In genomic region chr16:17232794-17233701, GRCm38 (mm10) we compare ENCODE assay signal across 8 mouse cellular contexts. TPM values are rescaled to one million over a fixed set of nuclear protein-coding genes. Genes with fewer than 3 reads are reported as not detected.
DNase-seq lines count a peak whose midpoint lies in the region; ATAC-seq and TF ChIP-seq lines count a peak whose summit lies in the region.

Hic2 (plus strand) TSS chr16:17233572.

- peak; percentile 99 for ATAC-seq in kidney, embryonic 14.5 days (ENCODE audit: low FRiP score, low TSS enrichment)
- ATAC-seq in limb, embryonic 14.5 days (ENCODE audit: low FRiP score, low read depth), result peak; percentile 96
- peak; percentile 96 for ATAC-seq in midbrain, embryonic 16.5 days

- H3K27ac ChIP-seq in bone marrow macrophage, adult 2 months (ENCODE audit: insufficient read depth, low read depth, low read length), result peak within 1 kb of the TSS; percentile 26; the same call in 1 of the 2 replicates
- H3K27ac ChIP-seq in embryonic fibroblast, embryonic 13.5 days (ENCODE audit: insufficient read depth, low read length), result no peak within 1 kb of the TSS
- H3K27ac ChIP-seq in heart, embryonic 10.5 days, result peak within 1 kb of the TSS; percentile 98
- H3K27ac ChIP-seq in kidney, embryonic 14.5 days (ENCODE audit: low read depth, low read length), result peak within 1 kb of the TSS; percentile 86
- H3K27ac ChIP-seq in limb, embryonic 14.5 days (replicated peaks; ENCODE audit: low read depth, low read length), result peak within 1 kb of the TSS; percentile 89
- peak within 1 kb of the TSS; percentile 92 for H3K27ac ChIP-seq in midbrain, embryonic 16.5 days (ENCODE audit: low read length)
- no peak within 1 kb of the TSS; the same call in 1 of the 2 replicates for H3K27ac ChIP-seq in spleen, adult 2 months (ENCODE audit: insufficient read depth, low read length)

- peak within 1 kb of the TSS; percentile 85 for H3K9ac ChIP-seq in kidney, embryonic 14.5 days (ENCODE audit: low read depth, low read length)
- H3K9ac ChIP-seq in limb, embryonic 14.5 days (ENCODE audit: low read depth, low read length, severe bottlenecking), result peak within 1 kb of the TSS; percentile 85
- peak within 1 kb of the TSS; percentile 95 for H3K9ac ChIP-seq in midbrain, embryonic 16.5 days (ENCODE audit: low read depth, low read length)

- no peaks in the 10 kb centered on the region for H3K36me3 ChIP-seq in heart, embryonic 10.5 days
- H3K36me3 ChIP-seq in kidney, embryonic 14.5 days (ENCODE audit: control insufficient read depth, insufficient read depth, low read length), result no peaks in the 10 kb centered on the region
- H3K36me3 ChIP-seq in limb, embryonic 14.5 days (ENCODE audit: control insufficient read depth, insufficient read depth, low read length), result no peaks in the 10 kb centered on the region
- no peaks in the 10 kb centered on the region for H3K36me3 ChIP-seq in midbrain, embryonic 16.5 days (ENCODE audit: control insufficient read depth, insufficient read depth, low read length)
- no peaks in the 10 kb centered on the region for H3K36me3 ChIP-seq in spleen, adult 2 months (ENCODE audit: control insufficient read depth, insufficient read depth, low read length)

- no peak for TF ChIP-seq POLR2A in bone marrow macrophage, adult 2 months (IDR thresholded peaks at IDR 0.05; ENCODE audit: borderline replicate concordance, low read depth, low read length)
- TF ChIP-seq POLR2A in embryonic fibroblast, embryonic 13.5 days (IDR thresholded peaks at IDR 0.05; ENCODE audit: low read depth, low read length), result peak; percentile 73
- 0 out of 2 replicates have a peak, but pooled peaks have one; percentile 84 for TF ChIP-seq POLR2A in limb, embryonic 14.5 days (IDR thresholded peaks at IDR 0.05; ENCODE audit: borderline replicate concordance, extremely low read depth, insufficient read depth, insufficient read length)
- TF ChIP-seq POLR2A in spleen, adult 2 months (IDR thresholded peaks at IDR 0.05; ENCODE audit: low read depth, low read length), result no peak; the same call in 1 of the 2 replicates

- under 1% methylated on average over 59 of the region's 59 CpGs for WGBS in heart, embryonic 10.5 days
- WGBS in kidney, embryonic 14.5 days, result under 1% methylated on average over 59 of the region's 59 CpGs
- WGBS in limb, embryonic 14.5 days, result 3% methylated on average over 50 of the region's 59 CpGs
- under 1% methylated on average over 58 of the region's 59 CpGs for WGBS in midbrain, embryonic 16.5 days
- WGBS in spleen, adult 2 months, result 11% methylated on average over 47 of the region's 59 CpGs

- DNase-seq in B cell, adult 2 months, result peak; percentile 92
- DNase-seq in heart, embryonic 10.5 days (ENCODE audit: low spot score), result peak; percentile 98
- peak; percentile 94 for DNase-seq in limb, embryonic 14.5 days (ENCODE audit: low spot score)
- peak; percentile 70 to 89 for DNase-seq in spleen, adult 2 months (ENCODE audit: low read depth in 1 of 2, low spot score in 2 of 2)

- no peaks in the 10 kb centered on the region for H3K9me3 ChIP-seq in heart, embryonic 10.5 days
- H3K9me3 ChIP-seq in kidney, embryonic 14.5 days (ENCODE audit: control insufficient read depth, low read length), result no peaks in the 10 kb centered on the region
- no peaks in the 10 kb centered on the region for H3K9me3 ChIP-seq in limb, embryonic 14.5 days (ENCODE audit: control insufficient read depth, low read length)
- no peaks in the 10 kb centered on the region for H3K9me3 ChIP-seq in midbrain, embryonic 16.5 days (replicated peaks; ENCODE audit: control insufficient read depth, low read length, poor library complexity, severe bottlenecking)

- TF ChIP-seq CTCF in bone marrow macrophage, adult 2 months (IDR thresholded peaks at IDR 0.05; ENCODE audit: low read depth, low read length), result no peak
- no peak for TF ChIP-seq CTCF in embryonic fibroblast, embryonic 13.5 days (IDR thresholded peaks at IDR 0.05; ENCODE audit: borderline replicate concordance, insufficient read depth, low read length)
- no peak for TF ChIP-seq CTCF in spleen, adult 2 months (IDR thresholded peaks at IDR 0.05; ENCODE audit: extremely low read depth, insufficient read depth, insufficient read length, insufficient replicate concordance)

- peaks cover 17% of the 10 kb centered on the region for H3K4me1 ChIP-seq in bone marrow macrophage, adult 2 months (ENCODE audit: control insufficient read depth, insufficient read depth, low read length)
- peaks cover 14% of the 10 kb centered on the region for H3K4me1 ChIP-seq in embryonic fibroblast, embryonic 13.5 days (ENCODE audit: control insufficient read depth, insufficient read depth, low read length)
- H3K4me1 ChIP-seq in heart, embryonic 10.5 days, result peaks cover 41% of the 10 kb centered on the region
- H3K4me1 ChIP-seq in kidney, embryonic 14.5 days (ENCODE audit: control insufficient read depth, insufficient read depth, low read length), result peaks cover 16% of the 10 kb centered on the region
- peaks cover 25% of the 10 kb centered on the region for H3K4me1 ChIP-seq in limb, embryonic 14.5 days (ENCODE audit: control insufficient read depth, insufficient read depth, low read length)
- H3K4me1 ChIP-seq in midbrain, embryonic 16.5 days (ENCODE audit: control insufficient read depth, insufficient read depth, low read length), result peaks cover 32% of the 10 kb centered on the region
- H3K4me1 ChIP-seq in spleen, adult 2 months (ENCODE audit: control insufficient read depth, insufficient read depth, insufficient read length), result no peaks in the 10 kb centered on the region; the same call in 1 of the 2 replicates

- no peaks in the 10 kb centered on the region for H3K27me3 ChIP-seq in heart, embryonic 10.5 days (ENCODE audit: insufficient read depth, poor library complexity, severe bottlenecking)
- no peaks in the 10 kb centered on the region for H3K27me3 ChIP-seq in kidney, embryonic 14.5 days (ENCODE audit: control insufficient read depth, insufficient read depth, low read length)
- H3K27me3 ChIP-seq in limb, embryonic 14.5 days (ENCODE audit: control insufficient read depth, insufficient read depth, low read length), result no peaks in the 10 kb centered on the region
- no peaks in the 10 kb centered on the region; the same call in 1 of the 2 replicates for H3K27me3 ChIP-seq in midbrain, embryonic 16.5 days (ENCODE audit: control insufficient read depth, insufficient read depth, low read depth, low read length)
- H3K27me3 ChIP-seq in spleen, adult 2 months (ENCODE audit: control insufficient read depth, insufficient read depth, low read length), result no peaks in the 10 kb centered on the region

- H3K4me3 ChIP-seq in bone marrow macrophage, adult 2 months (ENCODE audit: insufficient read depth, low read length), result peak within 1 kb of the TSS; percentile 69
- peak within 1 kb of the TSS; percentile 71 for H3K4me3 ChIP-seq in embryonic fibroblast, embryonic 13.5 days (ENCODE audit: insufficient read depth, low read length)
- H3K4me3 ChIP-seq in heart, embryonic 10.5 days, result peak within 1 kb of the TSS; percentile 93
- peak within 1 kb of the TSS; percentile 87 for H3K4me3 ChIP-seq in kidney, embryonic 14.5 days (ENCODE audit: low read length)
- peak within 1 kb of the TSS; percentile 74 for H3K4me3 ChIP-seq in limb, embryonic 14.5 days (replicated peaks; ENCODE audit: low read length)
- H3K4me3 ChIP-seq in midbrain, embryonic 16.5 days (ENCODE audit: low read depth, low read length), result peak within 1 kb of the TSS; percentile 93
- H3K4me3 ChIP-seq in spleen, adult 2 months (ENCODE audit: extremely low read depth, insufficient read depth, insufficient read length), result peak within 1 kb of the TSS; percentile 87

- H3K4me2 ChIP-seq in kidney, embryonic 14.5 days (replicated peaks; ENCODE audit: low read depth, low read length), result peak within 1 kb of the TSS; percentile 95
- peak within 1 kb of the TSS; percentile 71 for H3K4me2 ChIP-seq in limb, embryonic 14.5 days (replicated peaks; ENCODE audit: low read depth, low read length, severe bottlenecking)
- H3K4me2 ChIP-seq in midbrain, embryonic 16.5 days (ENCODE audit: low read length), result peak within 1 kb of the TSS; percentile 88

RNA-seq across cellular contexts. Expression of gene Hic2, which starts in this region (rescaled TPM):
- polyA plus RNA-seq in bone marrow macrophage, adult 2 months (2012; ENCODE audit: insufficient read depth, insufficient read length, missing spikeins), result 1.9 and 2.0 TPM in 2 replicates
- polyA plus RNA-seq in embryonic fibroblast, embryonic 13.5 days (2011; ENCODE audit: insufficient read length, low read depth, missing spikeins), result 1.5 and 2.8 TPM in 2 replicates
- 8.6 and 10.6 TPM in 2 replicates for polyA plus RNA-seq in heart, embryonic 10.5 days (2016; fragmentation: Nextera tagmentation; extraction: Ambion mirVana)
- 4.0 and 4.3 TPM in 2 replicates for polyA plus RNA-seq in kidney, embryonic 14.5 days (2014; fragmentation: Nextera tagmentation; extraction: Ambion mirVana)
- polyA plus RNA-seq in limb, embryonic 14.5 days (2012; rRNA removed), result 7.8 and 9.1 TPM in 2 replicates
- 4.6 and 4.9 TPM in 2 replicates for polyA plus RNA-seq in limb, embryonic 14.5 days (2014; fragmentation: Nextera tagmentation; extraction: Ambion mirVana)
- 7.6 and 9.5 TPM in 2 replicates for polyA plus RNA-seq in midbrain, embryonic 16.5 days (2015; fragmentation: Nextera tagmentation; extraction: Ambion mirVana)
- 1.2 and 1.5 TPM in 2 replicates for polyA plus RNA-seq in spleen, adult 2 months (2012; rRNA removed)

Comparison
In these comparisons a context has a peak if more than half of its experiments do, and no peak if none do; other contexts are left out.
1. H3K27ac ChIP-seq: peak in bone marrow macrophage, adult 2 months (single experiment), heart, embryonic 10.5 days (single experiment), kidney, embryonic 14.5 days (single experiment), limb, embryonic 14.5 days (single experiment) and midbrain, embryonic 16.5 days (single experiment); none in embryonic fibroblast, embryonic 13.5 days (single experiment) and spleen, adult 2 months (single experiment).
2. POLR2A ChIP-seq: peak in embryonic fibroblast, embryonic 13.5 days (single experiment) and limb, embryonic 14.5 days (single experiment); none in bone marrow macrophage, adult 2 months (single experiment) and spleen, adult 2 months (single experiment).
3. Peak in every context shown above with its lines, with median percentiles within 50 percentile points of each other: DNase-seq, H3K4me3 ChIP-seq, ATAC-seq, H3K4me2 ChIP-seq and H3K9ac ChIP-seq.